In genomic region chr12:34810221-34810620, GRCm38 (mm10) we compare ENCODE assay signal across 21 mouse cellular contexts.
"Had no signal": no experiment of that assay in that cellular context is flagged by ENCODE, and none has a peak within 500 bp of the region (broad histone marks: within the 10 kb centered on the region; RNA-seq: fewer than 3 reads in every experiment).

No protein-coding gene starts in this region.

- ATAC-seq: hindbrain, embryonic 16.5 days; hindbrain, postnatal 0 days; inflammation-experienced regulatory T-cells, adult 6 months; intestine, embryonic 15.5 days; intestine, embryonic 16.5 days; intestine, postnatal 0 days had no signal

- DNase-seq: heart, postnatal 10 days; heart, postnatal 14 days; heart, postnatal 36 days; heart, postnatal 4 days; kidney, adult 11 months; kidney, adult 18-20 months; kidney, adult 2 months; kidney, adult 9 months; kidney, postnatal 10 days; kidney, postnatal 14 days; kidney, postnatal 25 days; kidney, postnatal 36 days; kidney, postnatal 4 days; layer of hippocampus, adult 9-11 months; layer of hippocampus, postnatal 36 days had no signal
